Mouse (Mus musculus) heart, postnatal 0 days (tissue): ENCODE results near the gene Ptpn5.

ENCODE experiments used
- CTCF ChIP-seq: IDR thresholded peaks from 2 replicates; pipeline ENCODE4 v1.5.1; 2016; ENCODE audit warnings: antibody characterized with exemption, control low read depth, low read depth
- EP300 ChIP-seq: IDR thresholded peaks from 2 replicates; pipeline ENCODE4 v1.6.1; 2016; ENCODE audit warnings: antibody characterized with exemption, low read depth

GRCm38 (mm10) chr7:47098044-47098443, 35.4 kb downstream of the Ptpn5 start:
- no peak for TF ChIP-seq CTCF
- no peak for TF ChIP-seq EP300
